Mouse (Mus musculus) kidney, embryonic 14.5 days (tissue): ENCODE data around the gene Tm2d3. TPM values are rescaled to one million over a fixed set of nuclear protein-coding genes. Genes with fewer than 3 reads are reported as not detected.

ENCODE experiments used
- ATAC-seq: fragments of 200-750 bp; cut with Nextera tagmentation; 2 replicates; pipeline ENCODE4 v1.8.0; 2017; ENCODE audit warnings: moderate number of reproducible peaks, mild to moderate bottlenecking, moderate TSS enrichment, moderate library complexity; ENCODE audit not compliant: low FRiP score, low TSS enrichment
- H3K27ac ChIP-seq: fragments of 300-500 bp; sonication (generic); 2 replicates; pipeline ENCODE4 v1.5.1; 2014; ENCODE audit warnings: low read depth, mild to moderate bottlenecking, low read length, moderate library complexity, mixed read lengths
- H3K27me3 ChIP-seq: fragments of 300-500 bp; sonication (generic); 2 replicates; pipeline ENCODE4 v1.6.1; 2014; ENCODE audit warnings: mild to moderate bottlenecking, low read length; ENCODE audit not compliant: control insufficient read depth, insufficient read depth
- H3K36me3 ChIP-seq: fragments of 300-500 bp; sonication (generic); 2 replicates; pipeline ENCODE4 v1.6.1; 2014; ENCODE audit warnings: low read length, mixed read lengths; ENCODE audit not compliant: control insufficient read depth, insufficient read depth
- H3K4me1 ChIP-seq: fragments of 300-500 bp; sonication (generic); 2 replicates; pipeline ENCODE4 v1.6.1; 2014; ENCODE audit warnings: low read length, mixed read lengths; ENCODE audit not compliant: control insufficient read depth, insufficient read depth
- H3K4me2 ChIP-seq: fragments of 300-500 bp; sonication (generic); replicated peaks from 2 replicates; pipeline ENCODE4 v1.6.1; 2014; ENCODE audit warnings: low read depth, mild to moderate bottlenecking, low read length
- H3K4me3 ChIP-seq: fragments of 300-500 bp; sonication (generic); 2 replicates; pipeline ENCODE4 v1.5.1; 2014; ENCODE audit warnings: mild to moderate bottlenecking, low read length
- H3K9ac ChIP-seq: fragments of 300-500 bp; sonication (generic); 2 replicates; pipeline ENCODE4 v1.6.1; 2014; ENCODE audit warnings: low read depth, mild to moderate bottlenecking, low read length, moderate library complexity
- H3K9me3 ChIP-seq: fragments of 300-500 bp; sonication (generic); 2 replicates; pipeline ENCODE4 v1.6.1; 2016; ENCODE audit warnings: low read length; ENCODE audit not compliant: control insufficient read depth
- WGBS: fragments of 180-500 bp; shearing (Covaris S2); extraction: QIAGEN DNeasy Blood & Tissue Kit; methylation state at CpG from one replicate; pipeline ENCODE4 v1.1.7; 2014; 5-methylcytosine and 5-hydroxymethylcytosine counted together
- polyA plus RNA-seq: library from polyadenylated mRNA; unstranded; fragments of >200 nt; fragmentation: Nextera tagmentation; extraction: Ambion mirVana; gene quantifications from 2 replicates; pipeline ENCODE4 v1.2.1, GENCODE M21; 2014

Tm2d3 gene
- polyA plus RNA-seq, 1 experiment from 2014 or later, result 87.0 TPM

DNA sequence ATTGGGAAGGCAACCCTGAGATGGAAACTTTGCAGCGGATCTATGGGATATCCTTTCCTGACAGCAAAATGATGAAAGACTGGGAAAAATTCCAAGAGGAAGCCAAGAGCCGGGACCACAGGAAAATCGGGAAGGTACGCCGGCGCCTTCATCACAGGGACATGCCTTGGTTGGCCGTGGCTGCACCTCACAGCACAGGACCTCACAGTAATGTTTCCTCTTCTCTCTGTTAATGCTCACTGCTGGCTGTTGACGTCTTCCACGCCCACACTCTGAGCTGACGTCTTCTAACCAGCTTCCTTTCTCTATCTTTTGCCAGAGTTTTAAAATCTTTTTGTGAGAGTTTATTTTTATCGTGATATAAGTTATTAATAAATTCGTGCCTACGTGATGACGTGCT lies 27.1 kb upstream of the Tm2d3 start:
- Histone ChIP-seq H3K9ac (no peak overlapping the region), H3K4me1 (peaks cover 4% of the 10 kb centered on the region), H3K27me3 (no peaks in the 10 kb centered on the region), H3K27ac (no peak overlapping the region; the same call in 1 of the 2 replicates), H3K4me2 (0 out of 2 replicates have a peak overlapping the region, but pooled peaks have one; percentile 8), H3K9me3 (no peaks in the 10 kb centered on the region), H3K36me3 (peaks cover 4% of the 10 kb centered on the region; the same call in 1 of the 2 replicates), H3K4me3 (no peak overlapping the region)
- WGBS, result 63% methylated on average over 14 of the region's 14 CpGs
- ATAC-seq, result peak; percentile 46; the same call in 1 of the 2 replicates

DNA sequence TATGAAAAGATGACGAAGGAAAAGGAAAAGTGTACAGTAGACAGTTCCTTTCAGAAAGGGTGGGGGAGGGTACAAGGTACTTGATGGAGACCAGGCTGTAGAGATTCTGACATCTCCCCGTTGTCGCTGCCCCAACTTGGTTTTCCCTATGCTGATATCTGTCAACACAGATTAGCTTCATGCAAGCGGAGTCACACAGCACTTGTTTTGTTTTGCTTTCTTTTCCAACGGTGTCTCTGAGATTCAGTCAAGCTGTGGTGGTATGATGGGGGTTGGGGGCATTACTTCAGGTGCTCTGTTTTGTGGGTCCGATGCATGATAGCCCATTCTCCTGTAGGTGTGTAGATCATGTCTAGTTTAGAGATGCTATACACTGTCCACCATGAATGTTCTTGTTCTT lies 23.5 kb upstream of the Tm2d3 start:
- no peak overlapping the region for H3K4me3 ChIP-seq
- H3K36me3 ChIP-seq, result peaks cover 4% of the 10 kb centered on the region; the same call in 1 of the 2 replicates

GRCm38 (mm10) chr7:65678050-65678449 lies 12.9 kb upstream of the Tm2d3 start:
- Histone ChIP-seq H3K9ac (no peak overlapping the region), H3K4me3 (no peak overlapping the region), H3K36me3 (no peaks in the 10 kb centered on the region), H3K4me1 (no peaks in the 10 kb centered on the region), H3K27ac (no peak overlapping the region), H3K27me3 (no peaks in the 10 kb centered on the region), H3K9me3 (no peaks in the 10 kb centered on the region), H3K4me2 (no peak overlapping the region)
- ATAC-seq, result no peak
- WGBS, result 42% methylated on average over 10 of the region's 10 CpGs

More for the DNA sequence above, 23.5 kb upstream of the Tm2d3 start:
- Histone ChIP-seq H3K9ac (no peak overlapping the region), H3K9me3 (no peaks in the 10 kb centered on the region), H3K4me1 (peaks cover 4% of the 10 kb centered on the region), H3K27me3 (no peaks in the 10 kb centered on the region), H3K4me2 (no peak overlapping the region), H3K27ac (no peak overlapping the region)
- ATAC-seq, result no peak
- 90% methylated on average over 6 of the region's 6 CpGs for WGBS

DNA sequence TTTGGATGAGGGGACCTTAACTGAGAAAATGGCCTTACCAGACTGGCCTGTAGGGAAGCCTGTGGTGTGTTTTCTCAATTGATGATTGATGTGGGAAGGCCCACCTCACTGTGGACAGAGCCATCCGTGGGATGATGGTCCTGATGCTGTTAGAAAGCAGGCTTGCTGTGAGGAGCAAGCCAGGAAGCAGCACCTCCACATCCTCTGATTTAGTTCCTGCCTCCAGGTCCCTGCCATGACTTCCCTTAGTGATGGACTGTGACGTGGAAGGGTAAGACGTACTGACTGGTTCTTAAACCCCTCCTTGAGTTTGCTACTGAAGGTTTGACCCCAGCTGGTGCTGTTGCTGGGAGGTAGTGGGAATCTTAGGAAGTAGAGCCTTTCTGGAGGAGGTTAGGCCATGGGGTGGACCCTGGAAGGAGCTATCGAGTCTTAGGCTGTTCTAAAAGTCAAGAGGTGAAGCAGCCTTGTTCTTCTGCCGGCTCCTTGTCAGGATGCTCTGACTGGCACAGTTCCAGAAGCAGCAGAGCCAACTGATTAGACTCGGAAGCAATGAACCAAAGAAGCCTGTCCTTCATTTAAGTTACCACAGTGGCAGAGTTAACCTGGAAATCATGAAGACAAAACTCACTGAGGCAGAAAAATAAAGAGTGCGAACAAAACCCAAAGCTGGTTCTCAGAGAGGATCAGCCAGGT lies 11.9 kb upstream of the Tm2d3 start:
- Histone ChIP-seq H3K9ac (no peak overlapping the region), H3K36me3 (no peaks in the 10 kb centered on the region), H3K9me3 (no peaks in the 10 kb centered on the region), H3K27ac (no peak overlapping the region), H3K4me2 (no peak overlapping the region), H3K27me3 (no peaks in the 10 kb centered on the region), H3K4me1 (no peaks in the 10 kb centered on the region), H3K4me3 (no peak overlapping the region)
- WGBS, result 58% methylated on average over 7 of the region's 7 CpGs
- no peak for ATAC-seq

- Histone ChIP-seq H3K4me3 (no peak overlapping the region), H3K27ac (no peak overlapping the region), H3K4me1 (no peaks in the 10 kb centered on the region), H3K9me3 (no peaks in the 10 kb centered on the region), H3K27me3 (no peaks in the 10 kb centered on the region), H3K4me2 (no peak overlapping the region), H3K36me3 (no peaks in the 10 kb centered on the region), H3K9ac (no peak overlapping the region)
- ATAC-seq, result no peak
- 69% methylated on average over 5 of the region's 5 CpGs for WGBS
These were observed 9.8 kb upstream of the Tm2d3 start for GRCm38 (mm10) chr7:65681166-65681565.

DNA sequence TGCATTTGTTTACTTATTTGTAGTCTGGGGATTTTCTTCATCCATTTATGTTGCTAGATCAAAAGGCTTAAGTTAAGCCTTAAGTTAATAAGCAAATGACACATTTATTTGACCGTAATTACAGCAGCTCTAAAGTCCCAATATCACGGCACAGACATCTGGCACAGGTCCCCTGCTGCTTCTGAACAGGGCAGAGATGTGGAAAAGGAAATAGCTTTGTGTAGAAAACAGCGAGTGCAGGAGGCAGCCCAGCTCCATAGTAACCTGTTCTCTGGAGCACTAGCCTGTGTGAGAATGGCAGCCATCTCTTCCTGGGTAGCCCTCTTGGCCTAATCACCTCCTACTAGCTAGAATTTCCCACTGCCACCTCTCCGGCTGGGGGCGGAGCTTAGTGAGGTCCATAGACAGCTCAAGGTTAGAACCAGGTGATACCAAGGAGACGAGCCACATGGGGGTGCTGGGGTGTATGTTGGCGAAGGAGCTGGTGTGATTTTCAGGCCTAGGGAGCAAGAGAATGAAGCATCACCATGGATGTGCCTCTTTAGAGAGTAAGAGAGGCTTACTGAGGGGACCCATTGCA lies 6.6 kb upstream of the Tm2d3 start:
- Histone ChIP-seq H3K9me3 (no peaks in the 10 kb centered on the region), H3K27me3 (no peaks in the 10 kb centered on the region), H3K27ac (no peak overlapping the region), H3K4me2 (no peak overlapping the region), H3K9ac (no peak overlapping the region), H3K36me3 (no peaks in the 10 kb centered on the region), H3K4me1 (no peaks in the 10 kb centered on the region), H3K4me3 (no peak overlapping the region)
- 61% methylated on average over 7 of the region's 7 CpGs for WGBS
- ATAC-seq, result no peak

DNA sequence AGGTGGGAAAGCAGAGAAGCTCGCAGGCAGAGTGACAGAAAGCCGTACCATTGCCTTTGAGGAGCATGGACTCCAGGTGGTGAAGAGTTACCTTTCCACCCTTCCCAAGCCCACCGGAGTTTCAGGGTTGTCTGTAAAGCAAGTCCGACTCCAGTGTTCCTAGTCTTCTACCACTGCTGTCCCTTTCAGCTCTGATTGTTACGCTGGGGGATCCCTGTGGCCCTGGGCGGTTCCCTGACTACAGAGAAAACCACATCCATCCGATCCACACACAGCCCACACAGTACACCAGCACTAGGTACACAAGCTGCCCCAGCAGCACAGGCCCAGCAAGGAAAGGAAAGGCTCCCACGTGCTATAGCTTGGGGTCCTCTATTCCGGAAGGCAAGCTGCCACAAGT lies 4.3 kb upstream of the Tm2d3 start:
- Histone ChIP-seq H3K27me3 (no peaks in the 10 kb centered on the region), H3K27ac (no peak overlapping the region), H3K4me1 (no peaks in the 10 kb centered on the region), H3K36me3 (no peaks in the 10 kb centered on the region), H3K4me2 (no peak overlapping the region), H3K9me3 (no peaks in the 10 kb centered on the region), H3K9ac (no peak overlapping the region), H3K4me3 (no peak overlapping the region)
- WGBS, result 88% methylated on average over 9 of the region's 9 CpGs
- ATAC-seq, result no peak

GRCm38 (mm10) chr7:65691929-65692605 lies 1.1 kb downstream of the Tm2d3 start:
- Histone ChIP-seq H3K27ac (no peak overlapping the region), H3K4me3 (no peak overlapping the region), H3K4me2 (no peak overlapping the region)

GRCm38 (mm10) chr7:65692883-65693282 lies 1.9 kb downstream of the Tm2d3 start:
- H3K4me2 ChIP-seq, result peak overlapping the region; percentile 77
- no peaks in the 10 kb centered on the region for H3K9me3 ChIP-seq
- peak; percentile 79 for ATAC-seq
- H3K27ac ChIP-seq, result peak overlapping the region; percentile 76; the same call in 1 of the 2 replicates
- peak overlapping the region; percentile 81; the same call in 1 of the 2 replicates for H3K9ac ChIP-seq
- peaks cover 10% of the 10 kb centered on the region for H3K36me3 ChIP-seq
- H3K4me1 ChIP-seq, result peaks cover 14% of the 10 kb centered on the region; the same call in 1 of the 2 replicates
- H3K4me3 ChIP-seq, result peak overlapping the region; percentile 84
- no peaks in the 10 kb centered on the region for H3K27me3 ChIP-seq
- WGBS, result 1% methylated on average over 10 of the region's 10 CpGs

More at GRCm38 (mm10) chr7:65691929-65692605, 1.1 kb downstream of the Tm2d3 start:
- Histone ChIP-seq H3K9me3 (no peaks in the 10 kb centered on the region), H3K27me3 (no peaks in the 10 kb centered on the region), H3K9ac (no peak overlapping the region), H3K36me3 (peaks cover 3% of the 10 kb centered on the region; the same call in 1 of the 2 replicates), H3K4me1 (peaks cover 14% of the 10 kb centered on the region; the same call in 1 of the 2 replicates)
- ATAC-seq, result no peak
- WGBS, result 83% methylated on average over 8 of the region's 8 CpGs
